ENCODE assay signal across 7 mouse cellular contexts in the genomic region with DNA sequence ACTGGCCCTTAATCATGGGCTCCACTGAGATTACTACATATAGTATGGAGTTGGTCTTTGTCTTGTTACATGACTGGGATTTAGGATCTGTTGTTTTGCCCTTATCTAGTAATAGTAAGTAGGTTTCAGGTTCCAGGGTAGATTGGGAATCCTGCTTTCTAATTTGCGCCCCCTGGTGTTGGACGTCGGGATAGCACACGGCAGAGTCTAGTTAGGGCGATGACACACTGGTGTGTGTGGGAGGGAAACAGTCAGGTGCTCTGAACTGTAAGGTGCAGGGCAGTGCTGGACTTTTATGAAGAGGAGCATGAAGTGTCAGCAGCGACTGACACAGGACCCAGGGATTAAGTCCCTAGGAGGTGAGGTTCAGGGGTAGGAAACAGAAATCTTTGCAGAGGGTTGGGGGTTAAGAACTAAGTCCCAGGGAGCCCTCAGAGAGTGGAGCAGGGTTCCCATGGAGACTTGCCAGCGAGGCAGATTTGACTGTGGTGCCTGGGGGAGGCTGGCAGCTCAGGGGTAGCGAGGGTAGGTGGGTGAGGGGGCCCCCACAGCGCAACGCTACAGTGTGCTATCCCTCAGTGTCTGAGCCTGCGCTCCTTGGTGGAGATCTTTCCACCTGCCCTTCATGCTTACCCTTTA.
A peak's percentile ranks its signal among the peaks of the same experiment; 100 is the strongest.
DNase-seq lines count a peak whose midpoint lies in the region; TF ChIP-seq lines count a peak whose summit lies in the region.

No protein-coding gene starts in this region.

- TF ChIP-seq EP300 in MEL (IDR thresholded peaks at IDR 0.05; ENCODE audit: low read depth in 1 of 2, low read length in 2 of 2) = no peak

- H3K27ac ChIP-seq in MEL (ENCODE audit: control insufficient read depth, low read depth, low read length) = no peak overlapping the region

- no peak overlapping the region for H3K4me3 ChIP-seq in MEL (ENCODE audit: control insufficient read depth in 1 of 2, insufficient read depth in 1 of 2, low read depth in 2 of 2, low read length in 2 of 2)

- intact Hi-C loops in heart, postnatal 10 days (cut with DNase I) = loop anchor here (1.0 to 5.0 kb wide), 3 partner anchors 179 to 295 kb away; no protein-coding TSS in a partner anchor

- no peaks in the 10 kb centered on the region for H3K79me2 ChIP-seq in MEL (ENCODE audit: control insufficient read depth, insufficient read depth, low read length, poor library complexity)

- H3K4me1 ChIP-seq in MEL (ENCODE audit: control insufficient read depth in 1 of 2, insufficient read depth in 2 of 2, low read length in 2 of 2) = peaks cover under 1 to 2% of the 10 kb centered on the region in 2 experiments; a peak in 2 of 4 replicates

- no peaks in the 10 kb centered on the region for H3K27me3 ChIP-seq in MEL (ENCODE audit: control insufficient read depth in 1 of 2, insufficient read depth in 2 of 2, low read length in 2 of 2)

- no peaks in the 10 kb centered on the region for H3K9me3 ChIP-seq in MEL (replicated peaks; ENCODE audit: insufficient read depth, low read length)

- no peak for TF ChIP-seq POLR2A in MEL (IDR thresholded peaks at IDR 0.05; ENCODE audit: control insufficient read depth in 1 of 2, insufficient read depth in 1 of 2, low read depth in 1 of 2, low read length in 2 of 2, poor library complexity in 1 of 2)

- peak; percentile 60 for DNase-seq in MEL (ENCODE audit: low read depth, low spot score)
- peak; percentile 85 for DNase-seq in adrenal gland, postnatal 10 days
- peak; percentile 66 for DNase-seq in embryo, embryonic 11 days
- DNase-seq in heart, postnatal 10 days = peak; percentile 14 to 73
- DNase-seq in layer of hippocampus, adult 9-11 months = peak; percentile 41
- DNase-seq in lung, postnatal 25 days (ENCODE audit: low spot score) = peak; percentile 5
- peak; percentile 82 for DNase-seq in right cerebral cortex, postnatal 14 days

- peak; percentile 72 to 79 (median 79) for TF ChIP-seq CTCF in MEL (IDR thresholded peaks at IDR 0.05 in 2 of 3, conservative IDR thresholded peaks at IDR 0.05 in 1 of 3; ENCODE audit: control insufficient read depth in 1 of 3, insufficient read depth in 1 of 3, low read depth in 2 of 3, low read length in 3 of 3, poor library complexity in 1 of 3, severe bottlenecking in 1 of 3)

- peak; percentile 62 for TF ChIP-seq RAD21 in MEL (IDR thresholded peaks at IDR 0.05; ENCODE audit: low read depth, low read length)

- peaks cover 0 to 6% of the 10 kb centered on the region in 2 experiments; a peak in 1 of 4 replicates for H3K36me3 ChIP-seq in MEL (ENCODE audit: control insufficient read depth in 1 of 2, insufficient read depth in 2 of 2, low read length in 2 of 2)

- no peak overlapping the region for H3K9ac ChIP-seq in MEL (ENCODE audit: control insufficient read depth, low read depth, low read length, poor library complexity, severe bottlenecking)

TF ChIP-seq in MEL, 35 proteins besides CTCF, POLR2A, EP300 and RAD21:
- no peak for TF ChIP-seq BHLHE40 (IDR thresholded peaks at IDR 0.05; ENCODE audit: borderline replicate concordance, low read depth, low read length)
- TF ChIP-seq ZC3H11A (IDR thresholded peaks at IDR 0.05; ENCODE audit: low read depth, low read length) = peak; percentile 67
- peak; percentile 87 for TF ChIP-seq SMC3 (IDR thresholded peaks at IDR 0.05; ENCODE audit: low read depth, low read length)

Comparison
In these comparisons a context has a peak if more than half of its experiments do, and no peak if none do; other contexts are left out.
1. DNase-seq: peak in every context shown above with its lines; median percentile 85 in adrenal gland, postnatal 10 days; 82 in right cerebral cortex, postnatal 14 days; 66 in embryo, embryonic 11 days; 60 in MEL; 44 in heart, postnatal 10 days; 41 in layer of hippocampus, adult 9-11 months; 5 in lung, postnatal 25 days.